Mouse (Mus musculus) lung, adult 2 months (tissue): Measurements from ENCODE around the gene Adat1.

Source experiments
- CTCF ChIP-seq: fragments of 200-500 bp; IDR thresholded peaks from 2 replicates; pipeline ENCODE4 v1.5.1; 2011; ENCODE audit warnings: mild to moderate bottlenecking, low read length, control low read depth; ENCODE audit not compliant: insufficient read depth
- POLR2A ChIP-seq: fragments of 200-500 bp; IDR thresholded peaks from 2 replicates; pipeline ENCODE4 v1.6.1; 2011; ENCODE audit warnings: low read depth, mild to moderate bottlenecking, control low read depth, low read length, borderline replicate concordance; ENCODE audit errors: extremely low read depth

DNA sequence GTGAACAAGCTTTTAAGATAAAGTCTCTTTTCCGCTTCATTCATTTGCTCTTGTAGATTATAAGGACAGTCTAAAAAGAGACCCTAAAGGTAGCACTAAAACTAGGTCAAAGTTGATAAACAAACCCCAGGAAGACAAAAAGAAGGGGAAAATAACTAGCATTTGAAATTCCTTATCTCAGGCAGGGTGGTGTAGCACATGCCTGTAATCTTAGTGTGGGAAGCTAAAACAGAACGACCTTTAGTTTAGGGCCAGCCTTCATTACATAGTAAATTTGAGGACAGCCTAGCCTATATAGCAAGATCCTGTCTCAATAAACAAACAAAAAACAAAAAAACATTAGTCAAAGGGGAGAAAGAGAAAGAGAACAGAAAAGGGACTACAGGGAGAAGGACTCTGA lies 15.6 kb upstream of the Adat1 start:
- TF ChIP-seq CTCF = no peak
- TF ChIP-seq POLR2A = no peak
